In the genomic region with DNA sequence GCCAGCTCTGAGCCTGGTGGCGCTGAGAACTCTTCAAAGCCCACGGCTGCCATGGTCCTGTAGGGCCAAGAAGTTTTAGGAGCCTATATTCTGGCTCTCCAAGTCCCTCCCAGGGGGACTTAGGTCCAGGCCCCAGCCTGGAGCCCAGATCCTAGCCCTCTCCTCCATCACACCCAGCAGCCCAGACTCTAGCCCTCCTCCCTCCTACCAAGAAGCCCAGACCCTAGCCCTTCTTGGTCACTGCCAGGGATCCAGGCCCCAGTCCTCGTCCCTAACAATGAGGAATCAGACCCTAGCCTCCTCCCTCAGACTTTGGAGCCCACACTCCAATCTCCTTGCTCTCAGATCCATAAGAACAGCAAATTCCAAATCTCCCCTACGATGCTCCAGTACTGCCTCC, we compare ENCODE assay signal across 8 mouse cellular contexts. TPM values are rescaled to one million over a fixed set of nuclear protein-coding genes. Genes with fewer than 3 reads are reported as not detected.
DNase-seq lines count a peak whose midpoint lies in the region; ATAC-seq and TF ChIP-seq lines count a peak whose summit lies in the region.

No protein-coding gene starts in this region.

- H3K4me3 ChIP-seq in kidney, embryonic 14.5 days (ENCODE audit: low read length): peak overlapping the region; percentile 78
- H3K4me3 ChIP-seq in cortical plate, adult 2 months (ENCODE audit: insufficient read depth, low read length): peak overlapping the region; percentile 81
- H3K4me3 ChIP-seq in hindbrain, embryonic 11.5 days (ENCODE audit: low read depth, low read length): peak overlapping the region; percentile 74
- peak overlapping the region; percentile 79 for H3K4me3 ChIP-seq in midbrain, embryonic 13.5 days (replicated peaks)

- no peak overlapping the region for H3K27ac ChIP-seq in kidney, embryonic 14.5 days (ENCODE audit: low read depth, low read length)
- no peak overlapping the region for H3K27ac ChIP-seq in cortical plate, adult 2 months (ENCODE audit: insufficient read depth, low read length)
- H3K27ac ChIP-seq in hindbrain, embryonic 11.5 days (ENCODE audit: low read depth, low read length): no peak overlapping the region
- H3K27ac ChIP-seq in midbrain, embryonic 13.5 days: peak overlapping the region; percentile 70; the same call in 1 of the 2 replicates

- 0 out of 2 replicates have a peak, but pooled peaks have one; percentile 38 for ATAC-seq in kidney, embryonic 14.5 days (ENCODE audit: low FRiP score, low TSS enrichment)
- peak; percentile 47 for ATAC-seq in hindbrain, embryonic 11.5 days (ENCODE audit: low FRiP score)
- ATAC-seq in midbrain, embryonic 13.5 days: peak; percentile 81
- no peak for ATAC-seq in monocyte, adult 5-6 weeks (replicated peaks; ENCODE audit: insufficient number of reproducible peaks, low FRiP score, low TSS enrichment, poor library complexity, severe bottlenecking)

- H3K27me3 ChIP-seq in kidney, embryonic 14.5 days (ENCODE audit: control insufficient read depth, insufficient read depth, low read length): no peaks in the 10 kb centered on the region
- H3K27me3 ChIP-seq in hindbrain, embryonic 11.5 days (ENCODE audit: control insufficient read depth, insufficient read depth, low read length): no peaks in the 10 kb centered on the region
- H3K27me3 ChIP-seq in midbrain, embryonic 13.5 days: no peaks in the 10 kb centered on the region

- peak overlapping the region; percentile 93 for H3K4me2 ChIP-seq in kidney, embryonic 14.5 days (replicated peaks; ENCODE audit: low read depth, low read length)
- peak overlapping the region; percentile 59 for H3K4me2 ChIP-seq in hindbrain, embryonic 11.5 days (replicated peaks; ENCODE audit: low read depth, low read length)
- peak overlapping the region; percentile 99 for H3K4me2 ChIP-seq in midbrain, embryonic 13.5 days (replicated peaks)

- TF ChIP-seq CTCF in cortical plate, adult 2 months (IDR thresholded peaks at IDR 0.05; ENCODE audit: extremely low read depth, insufficient read depth, low read length): no peak

- H3K4me1 ChIP-seq in kidney, embryonic 14.5 days (ENCODE audit: control insufficient read depth, insufficient read depth, low read length): peaks cover 15% of the 10 kb centered on the region
- peaks cover 3% of the 10 kb centered on the region for H3K4me1 ChIP-seq in cortical plate, adult 2 months (ENCODE audit: control insufficient read depth, insufficient read depth, low read length)
- no peaks in the 10 kb centered on the region for H3K4me1 ChIP-seq in hindbrain, embryonic 11.5 days (replicated peaks; ENCODE audit: control insufficient read depth, insufficient read depth, low read length)
- peaks cover 27% of the 10 kb centered on the region for H3K4me1 ChIP-seq in midbrain, embryonic 13.5 days (replicated peaks)

- TF ChIP-seq POLR2A in cortical plate, adult 2 months (IDR thresholded peaks at IDR 0.05; ENCODE audit: extremely low read depth, insufficient read depth, low read length): no peak

- no peak for DNase-seq in kidney, postnatal 10 days
- DNase-seq in hindbrain, embryonic 11.5 days (ENCODE audit: low spot score): no peak
- no peak for DNase-seq in gastrocnemius, adult 18-20 months (ENCODE audit: low spot score)
- DNase-seq in left cerebral cortex, adult 8-10 months (ENCODE audit: low spot score in 2 of 2): no peak

- H3K9ac ChIP-seq in kidney, embryonic 14.5 days (ENCODE audit: low read depth, low read length): peak overlapping the region; percentile 79
- peak overlapping the region; percentile 42 for H3K9ac ChIP-seq in hindbrain, embryonic 11.5 days (ENCODE audit: low read depth, low read length)
- peak overlapping the region; percentile 90 for H3K9ac ChIP-seq in midbrain, embryonic 13.5 days (replicated peaks)

- WGBS in kidney, embryonic 14.5 days: 27% methylated on average over 4 of the region's 4 CpGs
- 35% methylated on average over 4 of the region's 4 CpGs for WGBS in hindbrain, embryonic 11.5 days
- WGBS in midbrain, embryonic 13.5 days: 41% methylated on average over 4 of the region's 4 CpGs

- H3K36me3 ChIP-seq in kidney, embryonic 14.5 days (ENCODE audit: control insufficient read depth, insufficient read depth, low read length): peaks cover 34% of the 10 kb centered on the region
- H3K36me3 ChIP-seq in hindbrain, embryonic 11.5 days (ENCODE audit: control insufficient read depth, insufficient read depth, low read length): 0 out of 2 replicates have a peak, but pooled peaks cover 6% of the 10 kb centered on the region
- peaks cover 44% of the 10 kb centered on the region for H3K36me3 ChIP-seq in midbrain, embryonic 13.5 days

- no peaks in the 10 kb centered on the region for H3K9me3 ChIP-seq in kidney, embryonic 14.5 days (ENCODE audit: control insufficient read depth, low read length)
- H3K9me3 ChIP-seq in hindbrain, embryonic 11.5 days (ENCODE audit: control insufficient read depth, low read length): no peaks in the 10 kb centered on the region
- H3K9me3 ChIP-seq in midbrain, embryonic 13.5 days: no peaks in the 10 kb centered on the region

RNA-seq across cellular contexts. Expression of gene Tfpt, which starts 0.7 kb away (rescaled TPM):
- polyA plus RNA-seq in kidney, embryonic 14.5 days (2014; fragmentation: Nextera tagmentation; extraction: Ambion mirVana): 24.2 and 34.9 TPM in 2 replicates
- 38.5 and 39.3 TPM in 2 replicates for polyA plus RNA-seq in cortical plate, adult 2 months (2012; rRNA removed)
- polyA plus RNA-seq in hindbrain, embryonic 11.5 days (2014; fragmentation: Nextera tagmentation; extraction: Ambion mirVana): 28.5 and 28.9 TPM in 2 replicates
- 30.8 and 38.9 TPM in 2 replicates for polyA plus RNA-seq in midbrain, embryonic 13.5 days (2015; fragmentation: Nextera tagmentation; extraction: Ambion mirVana)
- total RNA-seq in monocyte, adult 5-6 weeks (2017): 20.6 to 34.9 TPM (median 28.7 TPM) in 3 replicates
- 10 to 100 TPM; 14.9 to 16.0 TPM for total RNA-seq in gastrocnemius, adult 18-20 months (2021)
- total RNA-seq in left cerebral cortex, adult 8-10 months (2022): 10 to 100 TPM; 36.8 to 46.7 (median 42.9) TPM

RNA-seq across cellular contexts. Expression of gene Prpf31, which starts 0.8 kb away (rescaled TPM):
- 89.4 and 114 TPM in 2 replicates for polyA plus RNA-seq in kidney, embryonic 14.5 days (2014; fragmentation: Nextera tagmentation; extraction: Ambion mirVana)
- polyA plus RNA-seq in cortical plate, adult 2 months (2012; rRNA removed): 65.3 and 75.1 TPM in 2 replicates
- 124 and 136 TPM in 2 replicates for polyA plus RNA-seq in hindbrain, embryonic 11.5 days (2014; fragmentation: Nextera tagmentation; extraction: Ambion mirVana)
- polyA plus RNA-seq in midbrain, embryonic 13.5 days (2015; fragmentation: Nextera tagmentation; extraction: Ambion mirVana): 114 and 117 TPM in 2 replicates
- 50.9 to 63.8 TPM (median 57.8 TPM) in 3 replicates for total RNA-seq in monocyte, adult 5-6 weeks (2017)
- total RNA-seq in gastrocnemius, adult 18-20 months (2021): 10 to 100 TPM; 21.9 to 22.1 TPM
- total RNA-seq in left cerebral cortex, adult 8-10 months (2022): 10 to 100 TPM; 50.4 to 59.8 (median 55.2) TPM

RNA-seq across cellular contexts. Expression of gene Ndufa3, which starts 11.9 kb away (rescaled TPM):
- 463 and 564 TPM in 2 replicates for polyA plus RNA-seq in kidney, embryonic 14.5 days (2014; fragmentation: Nextera tagmentation; extraction: Ambion mirVana)
- polyA plus RNA-seq in cortical plate, adult 2 months (2012; rRNA removed): 366 and 413 TPM in 2 replicates
- 343 and 344 TPM in 2 replicates for polyA plus RNA-seq in hindbrain, embryonic 11.5 days (2014; fragmentation: Nextera tagmentation; extraction: Ambion mirVana)
- 440 and 458 TPM in 2 replicates for polyA plus RNA-seq in midbrain, embryonic 13.5 days (2015; fragmentation: Nextera tagmentation; extraction: Ambion mirVana)
- 163 to 226 TPM (median 220 TPM) in 3 replicates for total RNA-seq in monocyte, adult 5-6 weeks (2017)
- total RNA-seq in gastrocnemius, adult 18-20 months (2021): 1,000 to 10,000 TPM; 1,020 to 1,031 TPM
- total RNA-seq in left cerebral cortex, adult 8-10 months (2022): 100 to 1,000 TPM; 580 to 641 (median 617) TPM

RNA-seq across cellular contexts. Expression of gene Oscar, which starts 13.1 kb away (rescaled TPM):
- 0.15 and 0.39 TPM in 2 replicates for polyA plus RNA-seq in kidney, embryonic 14.5 days (2014; fragmentation: Nextera tagmentation; extraction: Ambion mirVana)
- 4.7 and 5.7 TPM in 2 replicates for polyA plus RNA-seq in cortical plate, adult 2 months (2012; rRNA removed)
- polyA plus RNA-seq in hindbrain, embryonic 11.5 days (2014; fragmentation: Nextera tagmentation; extraction: Ambion mirVana): 0.18 and 0.31 TPM in 2 replicates
- 0.26 and 0.42 TPM in 2 replicates for polyA plus RNA-seq in midbrain, embryonic 13.5 days (2015; fragmentation: Nextera tagmentation; extraction: Ambion mirVana)
- total RNA-seq in monocyte, adult 5-6 weeks (2017): not detected in 3 replicates
- total RNA-seq in gastrocnemius, adult 18-20 months (2021): not detected
- total RNA-seq in left cerebral cortex, adult 8-10 months (2022): 1 to 10 TPM in 1 of 4 experiments, under 1 TPM in 3; 0.46 to 1.1 (median 0.67) TPM

RNA-seq across cellular contexts. Expression of gene Cnot3, which starts 16.0 kb away (rescaled TPM):
- 67.3 and 74.0 TPM in 2 replicates for polyA plus RNA-seq in kidney, embryonic 14.5 days (2014; fragmentation: Nextera tagmentation; extraction: Ambion mirVana)
- polyA plus RNA-seq in cortical plate, adult 2 months (2012; rRNA removed): 39.9 and 44.6 TPM in 2 replicates
- 50.9 and 58.3 TPM in 2 replicates for polyA plus RNA-seq in hindbrain, embryonic 11.5 days (2014; fragmentation: Nextera tagmentation; extraction: Ambion mirVana)
- polyA plus RNA-seq in midbrain, embryonic 13.5 days (2015; fragmentation: Nextera tagmentation; extraction: Ambion mirVana): 48.7 and 57.8 TPM in 2 replicates
- total RNA-seq in monocyte, adult 5-6 weeks (2017): 19.8 to 52.4 TPM (median 24.8 TPM) in 3 replicates
- 10 to 100 TPM; 16.3 to 18.5 TPM for total RNA-seq in gastrocnemius, adult 18-20 months (2021)
- 10 to 100 TPM; 44.9 to 57.8 (median 51.0) TPM for total RNA-seq in left cerebral cortex, adult 8-10 months (2022)
